Mouse (Mus musculus): ENCODE measurements around the gene Phyhd1. TPM values are rescaled to one million over a fixed set of nuclear protein-coding genes. Genes with fewer than 3 reads are reported as not detected.

The Phyhd1 gene
- total and polyA plus RNA-seq, 2 experiments, result 97.7 to 154 TPM

DNA sequence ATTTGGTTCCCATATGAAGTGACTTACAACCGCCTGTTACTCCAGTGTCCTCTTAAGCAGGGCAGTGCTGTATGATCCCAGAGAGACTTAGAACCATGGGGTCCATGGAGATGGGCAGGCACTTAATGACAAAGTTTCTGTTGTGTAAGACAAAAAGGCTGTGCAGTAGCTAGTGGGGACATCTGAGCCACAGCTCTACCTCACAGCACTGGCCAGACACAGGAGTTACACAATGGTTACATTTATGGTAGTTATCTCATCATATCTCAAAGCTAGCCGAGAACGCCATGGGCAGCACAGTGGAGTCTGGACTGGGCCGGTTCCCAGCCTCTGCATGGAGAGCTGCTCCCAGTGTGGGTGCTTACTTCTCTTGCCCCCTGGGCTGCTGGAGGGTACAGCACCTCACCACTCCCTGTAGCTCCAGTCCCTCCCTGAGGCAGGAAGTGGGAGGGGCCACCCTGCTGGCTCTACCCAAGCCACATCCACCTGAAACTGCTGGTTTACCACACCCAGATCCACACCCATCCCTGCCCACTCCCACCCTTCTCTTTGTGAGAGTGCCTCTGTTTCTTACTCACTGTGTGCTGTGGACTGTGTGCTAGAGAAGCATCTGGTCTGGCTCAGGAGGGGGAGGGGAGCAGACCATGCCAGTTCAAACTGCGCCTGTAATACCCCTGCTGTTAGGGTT lies 14.4 kb upstream of the Phyhd1 start:
- Histone ChIP-seq H3K27me3 (ENCODE audit: control insufficient read depth, insufficient read depth, low read length) (no peaks in the 10 kb centered on the region), H3K36me3 (ENCODE audit: control insufficient read depth, insufficient read depth, low read length) (peaks cover 18% of the 10 kb centered on the region; the same call in 1 of the 2 replicates), H3K27ac (replicated peaks; ENCODE audit: insufficient read depth, low read depth, low read length) (no peak overlapping the region), H3K79me2 (ENCODE audit: control insufficient read depth, insufficient read depth, low read length) (peaks cover 68% of the 10 kb centered on the region), H3K4me1 (ENCODE audit: control insufficient read depth, insufficient read depth, low read length) (peaks cover 14% of the 10 kb centered on the region), H3K4me3 (ENCODE audit: insufficient read depth, low read depth, low read length) (no peak overlapping the region), H3K9ac (ENCODE audit: low read depth, low read length) (no peak overlapping the region)
- DNase-seq (ENCODE audit: extremely low read depth, low read depth, low spot score), result no peak
- 82% methylated on average over 5 of the region's 5 CpGs for WGBS
- no peak for TF ChIP-seq POLR2A (IDR thresholded peaks at IDR 0.05; ENCODE audit: extremely low read depth, insufficient read depth, low read length)
- no peak for TF ChIP-seq CTCF (IDR thresholded peaks at IDR 0.05; ENCODE audit: low read depth, low read length)

- no peak overlapping the region for H3K9ac ChIP-seq (ENCODE audit: low read depth, low read length)
- 91% methylated on average over 3 of the region's 3 CpGs for WGBS
- H3K4me3 ChIP-seq (ENCODE audit: insufficient read depth, low read depth, low read length), result no peak overlapping the region
- TF ChIP-seq POLR2A (IDR thresholded peaks at IDR 0.05; ENCODE audit: extremely low read depth, insufficient read depth, low read length) (no peak), CTCF (IDR thresholded peaks at IDR 0.05; ENCODE audit: low read depth, low read length) (no peak)
- no peak for DNase-seq (ENCODE audit: extremely low read depth, low read depth, low spot score)
- no peak overlapping the region for H3K27ac ChIP-seq (replicated peaks; ENCODE audit: insufficient read depth, low read depth, low read length)
- no peaks in the 10 kb centered on the region for H3K27me3 ChIP-seq (ENCODE audit: control insufficient read depth, insufficient read depth, low read length)
- H3K79me2 ChIP-seq (ENCODE audit: control insufficient read depth, insufficient read depth, low read length), result peaks cover 68% of the 10 kb centered on the region
- peaks cover 8% of the 10 kb centered on the region for H3K4me1 ChIP-seq (ENCODE audit: control insufficient read depth, insufficient read depth, low read length)
- H3K36me3 ChIP-seq (ENCODE audit: control insufficient read depth, insufficient read depth, low read length), result peaks cover 24% of the 10 kb centered on the region; the same call in 1 of the 2 replicates
Observed at GRCm38 (mm10) chr2:30252521-30252920, 13.5 kb upstream of the Phyhd1 start.

GRCm38 (mm10) chr2:30253809-30254208 lies 12.2 kb upstream of the Phyhd1 start:
- H3K9ac ChIP-seq (ENCODE audit: low read depth, low read length), result no peak overlapping the region
- no peaks in the 10 kb centered on the region; the same call in 1 of the 2 replicates for H3K4me1 ChIP-seq (ENCODE audit: control insufficient read depth, insufficient read depth, low read length)
- DNase-seq (ENCODE audit: extremely low read depth, low read depth, low spot score), result no peak
- TF ChIP-seq CTCF (IDR thresholded peaks at IDR 0.05; ENCODE audit: low read depth, low read length), result no peak
- no peak for TF ChIP-seq POLR2A (IDR thresholded peaks at IDR 0.05; ENCODE audit: extremely low read depth, insufficient read depth, low read length)
- WGBS, result 62% methylated on average over 5 of the region's 5 CpGs
- H3K4me3 ChIP-seq (ENCODE audit: insufficient read depth, low read depth, low read length), result no peak overlapping the region
- no peak overlapping the region for H3K27ac ChIP-seq (replicated peaks; ENCODE audit: insufficient read depth, low read depth, low read length)
- H3K27me3 ChIP-seq (ENCODE audit: control insufficient read depth, insufficient read depth, low read length), result no peaks in the 10 kb centered on the region
- peaks cover 22% of the 10 kb centered on the region; the same call in 1 of the 2 replicates for H3K36me3 ChIP-seq (ENCODE audit: control insufficient read depth, insufficient read depth, low read length)
- peaks cover 59% of the 10 kb centered on the region for H3K79me2 ChIP-seq (ENCODE audit: control insufficient read depth, insufficient read depth, low read length)

- DNase-seq (ENCODE audit: extremely low read depth, low read depth, low spot score), result no peak
- H3K36me3 ChIP-seq (ENCODE audit: control insufficient read depth, insufficient read depth, low read length), result peaks cover 23% of the 10 kb centered on the region; the same call in 1 of the 2 replicates
- peaks cover 54% of the 10 kb centered on the region for H3K79me2 ChIP-seq (ENCODE audit: control insufficient read depth, insufficient read depth, low read length)
- H3K4me3 ChIP-seq (ENCODE audit: insufficient read depth, low read depth, low read length), result no peak overlapping the region
- H3K27ac ChIP-seq (replicated peaks; ENCODE audit: insufficient read depth, low read depth, low read length), result no peak overlapping the region
- H3K9ac ChIP-seq (ENCODE audit: low read depth, low read length), result no peak overlapping the region
- H3K4me1 ChIP-seq (ENCODE audit: control insufficient read depth, insufficient read depth, low read length), result no peaks in the 10 kb centered on the region
- TF ChIP-seq POLR2A (IDR thresholded peaks at IDR 0.05; ENCODE audit: extremely low read depth, insufficient read depth, low read length), result no peak
- TF ChIP-seq CTCF (IDR thresholded peaks at IDR 0.05; ENCODE audit: low read depth, low read length), result no peak
- H3K27me3 ChIP-seq (ENCODE audit: control insufficient read depth, insufficient read depth, low read length), result no peaks in the 10 kb centered on the region
- 97% methylated on average over 42 of the region's 42 CpGs for WGBS
Observed at GRCm38 (mm10) chr2:30255631-30256395, 10.2 kb upstream of the Phyhd1 start.

DNA sequence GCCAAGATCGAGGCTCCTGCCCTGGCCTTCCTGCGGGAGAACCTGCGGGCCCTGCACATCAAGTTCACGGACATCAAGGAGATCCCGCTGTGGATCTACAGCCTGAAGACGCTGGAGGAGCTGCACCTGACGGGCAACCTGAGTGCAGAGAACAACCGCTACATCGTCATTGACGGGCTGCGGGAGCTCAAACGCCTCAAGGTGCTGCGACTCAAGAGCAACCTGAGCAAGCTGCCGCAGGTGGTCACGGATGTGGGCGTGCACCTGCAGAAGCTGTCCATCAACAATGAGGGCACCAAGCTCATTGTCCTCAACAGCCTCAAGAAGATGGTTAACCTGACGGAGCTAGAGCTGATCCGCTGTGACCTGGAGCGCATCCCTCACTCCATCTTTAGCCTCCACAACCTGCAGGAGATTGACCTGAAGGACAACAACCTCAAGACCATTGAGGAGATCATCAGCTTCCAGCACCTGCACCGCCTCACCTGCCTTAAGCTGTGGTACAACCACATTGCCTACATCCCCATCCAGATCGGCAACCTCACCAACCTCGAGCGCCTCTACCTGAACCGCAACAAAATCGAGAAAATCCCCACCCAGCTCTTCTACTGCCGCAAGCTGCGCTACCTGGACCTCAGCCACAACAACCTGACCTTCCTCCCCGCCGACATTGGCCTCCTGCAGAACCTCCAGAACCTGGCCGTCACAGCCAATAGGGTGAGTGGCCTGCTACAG lies 9.2 kb upstream of the Phyhd1 start:
- H3K4me1 ChIP-seq (ENCODE audit: control insufficient read depth, insufficient read depth, low read length), result no peaks in the 10 kb centered on the region
- peaks cover 23% of the 10 kb centered on the region; the same call in 1 of the 2 replicates for H3K36me3 ChIP-seq (ENCODE audit: control insufficient read depth, insufficient read depth, low read length)
- H3K9ac ChIP-seq (ENCODE audit: low read depth, low read length), result no peak overlapping the region
- no peak for TF ChIP-seq POLR2A (IDR thresholded peaks at IDR 0.05; ENCODE audit: extremely low read depth, insufficient read depth, low read length)
- TF ChIP-seq CTCF (IDR thresholded peaks at IDR 0.05; ENCODE audit: low read depth, low read length), result no peak
- DNase-seq (ENCODE audit: extremely low read depth, low read depth, low spot score), result no peak
- WGBS, result 94% methylated on average over 30 of the region's 30 CpGs
- no peak overlapping the region for H3K27ac ChIP-seq (replicated peaks; ENCODE audit: insufficient read depth, low read depth, low read length)
- H3K4me3 ChIP-seq (ENCODE audit: insufficient read depth, low read depth, low read length), result no peak overlapping the region
- H3K79me2 ChIP-seq (ENCODE audit: control insufficient read depth, insufficient read depth, low read length), result peaks cover 49% of the 10 kb centered on the region
- H3K27me3 ChIP-seq (ENCODE audit: control insufficient read depth, insufficient read depth, low read length), result no peaks in the 10 kb centered on the region

Data from liver, adult 2 months (tissue).